Mouse (Mus musculus) brown adipose tissue, adult 24 weeks (tissue): ENCODE results near the gene 1700025G04Rik. TPM values are rescaled to one million over a fixed set of nuclear protein-coding genes. Genes with fewer than 3 reads are reported as not detected.

ENCODE experiments used
- H3K27ac ChIP-seq: fragments of 200-500 bp; replicated peaks from 2 replicates; pipeline ENCODE4 v1.5.1; 2012; ENCODE audit warnings: low read depth, mild to moderate bottlenecking, low read length
- H3K4me1 ChIP-seq: fragments of 200-500 bp; 2 replicates; pipeline ENCODE4 v1.6.1; 2012; ENCODE audit warnings: low read length, mixed read lengths; ENCODE audit not compliant: control insufficient read depth, insufficient read depth, insufficient read length
- H3K4me3 ChIP-seq: fragments of 200-500 bp; 2 replicates; pipeline ENCODE4 v1.5.1; 2012; ENCODE audit warnings: low read depth, mild to moderate bottlenecking, low read length, moderate library complexity; ENCODE audit not compliant: insufficient read depth
- polyA plus RNA-seq: library from polyadenylated mRNA; stranded (reverse); fragments of >200 nt; gene quantifications from 2 replicates; pipeline ENCODE4 v1.2.4, GENCODE M21; 2012; ENCODE audit not compliant: missing spikeins, insufficient read depth, insufficient read length

Gene 1700025G04Rik
- polyA plus RNA-seq, 1 experiment = 4.4 TPM

DNA sequence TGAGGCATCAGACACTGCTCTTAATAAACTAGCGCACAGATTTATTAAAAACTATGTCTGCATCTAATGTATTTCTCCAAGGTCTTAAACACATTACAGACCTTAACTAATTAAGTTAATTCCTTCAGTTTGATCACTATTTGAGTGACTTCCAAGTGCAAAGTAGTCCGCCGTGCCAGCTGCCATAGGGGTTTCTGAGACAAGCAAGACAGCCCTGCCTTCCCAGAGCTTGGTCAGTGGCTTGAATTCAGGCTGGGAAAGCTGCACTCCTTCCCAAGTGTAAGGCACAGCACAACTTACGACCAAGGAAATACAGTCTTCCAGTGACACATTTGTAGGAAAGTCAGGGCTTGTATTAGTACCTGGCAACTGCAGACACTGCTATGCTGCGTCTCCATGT lies 4.4 kb downstream of the 1700025G04Rik start:
- Histone ChIP-seq H3K4me1 (0 out of 2 replicates have a peak, but pooled peaks cover 4% of the 10 kb centered on the region), H3K4me3 (no peak overlapping the region), H3K27ac (no peak overlapping the region)

DNA sequence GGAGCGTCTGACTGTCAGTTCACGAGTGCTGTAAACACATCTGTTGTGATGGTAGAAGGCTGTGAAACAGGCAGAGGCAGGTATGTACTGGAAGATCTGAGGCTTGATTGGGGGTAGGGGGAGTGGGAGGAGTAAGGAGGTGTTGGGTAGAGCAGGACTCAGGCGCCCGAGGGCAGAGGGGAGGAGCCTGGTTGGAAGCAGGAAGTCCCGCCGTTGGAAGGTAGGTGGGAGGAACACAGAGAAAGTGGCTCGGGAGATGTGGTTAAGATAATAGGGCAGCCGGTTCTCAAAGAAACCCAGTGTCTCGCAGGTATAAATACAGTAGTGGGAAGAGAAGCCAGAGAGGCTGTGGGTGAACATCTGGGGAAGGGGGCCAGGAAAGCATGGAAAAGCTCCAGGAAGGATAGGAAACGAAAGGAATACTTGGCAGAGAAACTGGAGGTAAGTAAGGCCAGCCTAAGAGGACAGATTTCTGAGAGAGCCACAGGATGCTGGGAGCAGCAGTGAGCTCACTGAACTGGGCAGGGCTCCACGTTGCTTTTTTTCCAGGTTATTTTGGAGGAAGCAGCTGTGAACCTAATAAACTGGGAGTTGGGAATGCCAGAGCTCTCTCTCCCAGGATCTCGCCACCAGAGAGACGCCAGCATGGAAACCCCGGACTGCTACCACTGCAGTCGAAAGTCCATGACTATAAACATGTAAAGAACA lies 5.1 kb downstream of the 1700025G04Rik start:
- Histone ChIP-seq H3K27ac (peak overlapping the region; percentile 32), H3K4me3 (peak overlapping the region; percentile 43), H3K4me1 (0 out of 2 replicates have a peak, but pooled peaks cover 4% of the 10 kb centered on the region)

DNA sequence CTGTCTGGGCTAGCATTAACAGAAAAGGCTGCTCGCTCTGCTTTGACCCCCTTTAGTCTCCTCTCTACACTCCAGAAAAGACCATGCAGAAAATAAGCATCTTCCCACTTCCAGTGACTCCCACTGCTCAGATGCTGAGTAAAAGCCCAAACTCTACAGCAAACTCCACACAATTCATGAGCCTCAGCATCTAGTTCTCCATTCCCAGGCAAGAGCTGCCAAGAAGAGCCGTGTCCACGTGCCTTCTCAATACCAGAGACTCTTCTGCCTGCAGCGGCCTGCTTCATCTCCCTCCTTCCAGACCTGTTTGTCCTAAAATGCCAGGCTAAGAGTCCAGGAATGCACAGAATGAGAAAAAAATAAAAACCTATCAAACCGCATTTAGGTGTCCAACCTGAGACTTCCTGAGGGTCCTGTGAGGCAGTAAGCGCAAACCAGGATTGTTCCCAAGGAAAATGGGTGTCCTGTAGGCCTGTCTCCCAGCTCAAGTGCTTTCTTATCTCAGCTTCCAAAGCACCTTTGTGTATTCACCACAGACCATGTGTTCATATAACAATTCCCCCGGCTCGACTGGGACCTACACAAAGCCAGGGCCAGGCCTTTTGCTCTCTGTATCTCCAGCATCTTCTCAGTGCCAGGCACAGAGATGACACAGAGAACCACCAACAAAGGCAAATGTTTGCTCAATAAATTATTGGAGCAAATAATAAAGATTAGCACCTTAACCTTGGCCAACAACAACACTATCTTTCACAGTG lies 7.8 kb downstream of the 1700025G04Rik start:
- Histone ChIP-seq H3K4me1 (0 out of 2 replicates have a peak, but pooled peaks cover 4% of the 10 kb centered on the region), H3K27ac (no peak overlapping the region), H3K4me3 (no peak overlapping the region)

DNA sequence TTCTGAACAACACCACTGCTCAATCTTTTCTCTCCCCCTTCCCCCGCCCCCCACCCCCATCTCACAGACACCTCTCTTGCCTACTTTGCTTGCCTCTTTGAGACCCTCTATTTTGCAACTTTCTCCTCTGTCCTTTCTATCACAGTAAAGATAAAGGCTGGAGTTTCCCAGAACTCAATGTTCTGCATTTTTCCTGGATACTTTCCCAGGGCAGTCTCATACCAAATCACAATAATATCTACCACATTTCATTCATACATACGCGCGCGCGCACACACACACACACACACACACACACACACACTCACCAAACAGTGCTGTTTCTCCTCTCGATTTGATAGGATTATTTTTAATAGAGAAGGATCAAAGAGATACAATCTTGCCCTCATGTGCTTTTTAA lies 8.8 kb downstream of the 1700025G04Rik start:
- no peak overlapping the region for H3K27ac ChIP-seq
- 0 out of 2 replicates have a peak, but pooled peaks cover 4% of the 10 kb centered on the region for H3K4me1 ChIP-seq
- no peak overlapping the region for H3K4me3 ChIP-seq

DNA sequence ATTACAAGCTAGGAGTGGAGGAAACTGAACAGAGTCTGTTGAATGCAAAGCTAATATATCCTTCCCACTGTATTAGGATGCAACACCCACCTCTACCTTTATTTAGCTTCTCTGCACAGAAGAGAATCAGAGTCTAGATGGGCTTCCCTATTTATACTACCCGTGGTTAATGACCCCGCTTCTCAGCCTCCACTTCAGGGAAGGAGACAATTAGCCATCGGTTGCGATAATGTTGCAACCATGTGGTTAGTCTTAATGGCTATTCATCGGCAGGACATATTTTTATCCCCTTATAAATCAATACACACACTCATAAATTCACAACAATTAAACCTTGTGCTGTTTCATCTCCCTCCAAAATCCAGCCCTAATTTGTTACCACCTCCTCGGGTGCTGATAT lies 9.7 kb downstream of the 1700025G04Rik start:
- Histone ChIP-seq H3K27ac (no peak overlapping the region), H3K4me1 (0 out of 2 replicates have a peak, but pooled peaks cover 4% of the 10 kb centered on the region), H3K4me3 (no peak overlapping the region)

DNA sequence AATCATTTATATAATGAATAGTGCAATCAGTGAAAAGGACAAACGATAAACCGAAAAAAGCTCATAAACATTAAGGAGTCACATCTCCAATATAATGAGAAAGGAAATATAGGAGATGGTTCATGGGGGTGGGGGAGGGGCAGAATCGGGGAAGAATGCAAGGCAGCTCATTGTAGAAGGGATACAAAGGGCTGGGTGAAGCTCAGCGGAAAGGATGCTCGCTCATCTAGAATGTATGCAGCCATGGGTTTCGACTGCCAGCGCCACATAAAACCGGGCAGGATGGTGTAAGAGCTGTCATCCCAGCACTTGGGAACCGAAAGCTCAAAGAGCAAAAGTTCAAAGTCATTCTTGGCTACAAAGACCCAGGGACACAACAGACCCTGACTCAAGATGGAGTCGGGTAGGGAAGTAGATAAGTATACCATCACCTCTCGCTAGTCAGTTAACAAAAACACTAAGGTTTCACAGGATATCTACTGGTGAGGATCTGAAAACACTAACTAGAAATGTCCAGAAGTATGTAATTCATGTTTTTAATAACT lies 12.7 kb downstream of the 1700025G04Rik start:
- H3K4me1 ChIP-seq = no peaks in the 10 kb centered on the region
- H3K4me3 ChIP-seq = no peak overlapping the region
- no peak overlapping the region for H3K27ac ChIP-seq

DNA sequence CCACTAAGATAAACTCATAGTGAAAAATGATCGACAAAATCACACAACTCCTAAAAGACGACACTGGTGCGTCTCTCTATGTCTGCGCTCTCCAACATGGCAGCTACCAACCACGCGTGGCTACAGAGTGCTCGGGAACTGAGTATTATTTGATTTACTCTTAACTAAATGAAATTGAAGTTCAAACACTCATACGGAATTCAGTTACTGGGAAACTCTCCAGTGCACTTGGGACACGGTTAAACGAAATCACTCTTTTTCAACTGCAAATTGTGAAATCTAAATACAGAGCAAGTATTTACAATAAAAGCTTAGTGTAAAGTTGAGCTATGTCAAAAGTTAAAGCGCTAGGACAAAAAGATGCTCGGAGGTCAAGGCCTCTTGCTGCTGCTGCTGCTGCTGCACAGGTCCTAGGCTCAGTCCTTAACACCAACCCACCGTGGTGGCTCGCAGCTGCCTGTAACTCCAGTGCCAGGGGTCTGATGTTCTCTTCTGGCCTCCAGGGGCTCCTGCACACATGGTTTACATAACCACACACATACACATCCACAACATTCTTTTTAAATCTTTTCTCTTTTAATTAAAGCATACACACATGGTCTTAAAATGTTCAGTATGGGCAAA lies 13.6 kb downstream of the 1700025G04Rik start:
- Histone ChIP-seq H3K4me3 (no peak overlapping the region), H3K4me1 (no peaks in the 10 kb centered on the region), H3K27ac (no peak overlapping the region)

DNA sequence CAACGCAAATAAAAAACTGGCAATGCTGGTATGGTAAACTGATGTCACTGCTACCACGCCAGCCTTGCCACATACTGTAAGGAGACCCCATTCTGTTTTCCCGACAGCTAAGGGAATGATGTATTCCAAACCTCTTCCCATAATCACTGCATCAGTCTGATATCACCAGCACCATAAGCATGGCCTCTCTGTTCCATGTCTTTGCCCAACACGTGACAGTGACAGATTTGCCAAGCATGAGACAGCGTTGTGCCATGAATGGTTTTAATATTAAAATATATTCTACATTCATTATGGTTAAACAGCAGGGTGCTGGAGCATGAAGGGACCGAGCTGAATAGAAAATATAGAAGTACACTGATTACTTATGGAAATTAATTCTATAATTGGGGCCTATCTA lies 14.2 kb downstream of the 1700025G04Rik start:
- Histone ChIP-seq H3K27ac (no peak overlapping the region), H3K4me1 (no peaks in the 10 kb centered on the region), H3K4me3 (no peak overlapping the region)

DNA sequence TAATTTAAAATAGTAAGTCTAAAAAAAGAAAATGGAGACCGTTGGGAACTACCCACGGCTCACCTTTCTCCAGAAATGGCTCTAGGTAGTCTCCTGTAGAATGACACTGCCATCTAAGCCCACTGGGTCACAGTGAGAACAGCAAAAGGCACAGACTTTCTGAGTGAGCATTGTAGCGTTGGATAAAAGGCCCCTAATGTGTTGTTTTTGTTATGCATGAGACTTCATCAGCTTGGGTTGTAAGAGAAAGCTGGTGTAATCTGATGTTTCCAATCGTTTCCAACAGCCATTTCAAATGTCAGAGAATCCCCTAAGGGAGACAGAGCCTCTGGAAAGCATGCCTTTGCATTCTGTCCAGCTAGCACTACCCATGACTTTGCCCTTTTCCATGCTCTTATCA lies 19.5 kb downstream of the 1700025G04Rik start:
- Histone ChIP-seq H3K4me3 (no peak overlapping the region), H3K4me1 (0 out of 2 replicates have a peak, but pooled peaks cover 3% of the 10 kb centered on the region), H3K27ac (no peak overlapping the region)

DNA sequence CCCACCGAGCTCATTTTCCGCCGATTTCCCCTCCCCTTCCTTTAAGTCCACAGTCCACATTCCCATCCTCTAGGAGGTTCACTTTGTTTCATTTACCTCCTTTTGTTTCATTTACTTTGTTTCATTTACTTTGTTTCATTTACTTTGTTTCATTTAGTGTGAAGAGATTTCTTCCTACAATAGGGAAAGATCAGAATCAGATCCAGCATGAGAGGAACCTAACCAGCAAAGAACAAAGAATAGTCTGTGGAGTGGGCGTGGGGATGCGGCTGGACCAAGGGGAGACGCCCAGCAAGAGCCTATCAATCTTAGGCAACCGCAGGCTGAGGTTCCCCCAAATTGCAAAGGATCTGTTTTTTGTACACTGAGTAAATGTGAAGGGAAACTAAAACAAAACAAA lies 20.2 kb downstream of the 1700025G04Rik start:
- Histone ChIP-seq H3K4me1 (0 out of 2 replicates have a peak, but pooled peaks cover 3% of the 10 kb centered on the region), H3K4me3 (no peak overlapping the region), H3K27ac (no peak overlapping the region)

DNA sequence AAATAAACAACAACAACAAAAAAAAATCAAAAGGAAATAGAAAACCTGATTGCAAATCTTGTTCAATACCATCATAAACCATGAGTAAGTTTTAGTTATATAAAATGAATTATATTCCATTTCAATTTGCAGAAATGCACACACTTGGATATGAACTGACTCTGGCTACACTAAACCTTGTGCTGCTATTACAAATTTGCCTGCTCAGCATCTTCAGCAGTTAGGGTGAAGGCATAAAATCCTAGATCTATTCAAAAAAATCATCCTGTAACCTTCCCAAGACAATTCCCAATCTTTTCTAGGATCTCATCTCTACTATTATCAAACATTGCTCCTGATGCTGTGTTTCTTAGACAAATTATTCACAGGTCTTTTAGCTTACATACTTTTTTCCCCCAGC lies 22.0 kb downstream of the 1700025G04Rik start:
- Histone ChIP-seq H3K4me3 (no peak overlapping the region), H3K4me1 (0 out of 2 replicates have a peak, but pooled peaks cover 3% of the 10 kb centered on the region), H3K27ac (no peak overlapping the region)

DNA sequence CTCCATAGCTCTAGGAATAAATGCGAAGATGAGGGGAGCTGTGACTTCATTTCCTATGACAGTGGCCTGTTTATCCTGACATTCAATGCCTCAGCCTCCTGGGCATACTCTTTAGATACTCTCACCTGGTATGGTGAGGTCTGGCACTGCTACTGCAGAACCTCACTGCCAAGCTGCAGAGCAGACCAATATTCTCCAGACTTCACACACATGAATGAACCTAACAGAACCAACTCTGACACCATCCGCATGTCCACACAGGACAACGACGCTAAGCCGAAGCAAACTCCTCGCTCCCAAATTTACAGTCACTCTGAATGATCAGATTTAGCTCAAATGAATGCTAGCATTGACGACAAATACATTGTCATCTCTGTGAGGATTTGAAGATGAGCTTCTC lies 24.4 kb downstream of the 1700025G04Rik start:
- Histone ChIP-seq H3K4me3 (no peak overlapping the region), H3K27ac (no peak overlapping the region), H3K4me1 (0 out of 2 replicates have a peak, but pooled peaks cover 2% of the 10 kb centered on the region)

DNA sequence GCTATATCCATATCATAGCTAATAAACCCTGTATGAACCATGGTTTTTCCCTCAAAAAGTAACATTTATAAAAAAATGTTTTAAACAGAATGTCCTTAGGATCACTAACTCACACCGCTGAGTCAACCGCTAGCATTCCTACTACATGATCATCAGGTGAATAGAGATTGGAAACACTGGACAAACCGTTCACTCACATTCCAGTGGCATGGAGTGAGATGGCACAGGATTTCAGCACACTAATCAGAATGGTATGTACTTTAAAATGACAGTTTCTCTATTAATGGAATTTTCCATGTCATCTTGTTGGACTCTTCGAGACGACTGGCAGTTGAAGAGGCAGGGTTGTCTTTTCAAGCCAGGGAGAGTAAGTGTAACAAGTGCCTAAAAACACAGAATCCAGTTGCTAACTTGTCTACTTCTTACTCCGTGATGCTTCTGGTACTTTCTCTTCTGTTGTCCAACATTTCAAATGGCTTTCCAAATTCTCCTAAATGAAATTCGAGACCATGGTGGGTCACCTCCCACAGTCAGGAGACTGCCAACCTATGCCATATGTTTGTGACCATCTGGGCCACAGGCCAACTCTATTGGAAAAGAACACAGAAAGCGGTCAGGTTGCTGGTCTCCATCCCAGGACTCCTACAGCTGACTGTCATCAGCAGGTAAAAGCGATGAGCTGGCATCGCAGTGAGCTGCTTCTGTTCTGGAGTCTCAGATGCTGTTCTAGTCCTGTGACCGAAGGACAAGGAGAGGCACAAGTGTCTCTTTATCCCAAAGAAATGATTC lies 26.4 kb downstream of the 1700025G04Rik start:
- no peak overlapping the region for H3K4me3 ChIP-seq
- no peaks in the 10 kb centered on the region for H3K4me1 ChIP-seq
- no peak overlapping the region for H3K27ac ChIP-seq

DNA sequence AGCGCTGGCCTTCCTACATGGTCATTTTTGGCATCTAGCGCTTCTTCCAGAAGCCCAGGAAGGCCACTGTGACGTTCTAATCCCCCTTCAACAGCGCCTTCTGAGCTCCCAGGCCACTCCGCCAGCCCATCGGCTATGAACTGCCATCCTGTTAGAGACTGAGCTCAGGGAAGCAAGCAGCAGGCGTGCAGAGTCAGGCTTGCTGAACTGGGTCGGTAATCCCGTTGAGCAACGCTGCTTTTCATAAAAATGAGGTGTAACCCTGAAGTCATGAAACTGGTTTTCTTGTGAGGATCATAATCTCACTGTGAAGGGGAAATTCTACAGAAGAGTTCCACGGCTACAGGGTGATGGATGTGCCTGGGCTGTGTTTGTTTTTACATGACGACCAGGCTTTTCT lies 28.2 kb downstream of the 1700025G04Rik start:
- no peak overlapping the region for H3K4me3 ChIP-seq
- no peak overlapping the region for H3K27ac ChIP-seq
- no peaks in the 10 kb centered on the region for H3K4me1 ChIP-seq
